Mouse (Mus musculus): ENCODE data around the gene Mical3. TPM values are rescaled to one million over a fixed set of nuclear protein-coding genes. Genes with fewer than 3 reads are reported as not detected.

Mical3 gene
- polyA plus RNA-seq, 1 experiment, result 42.4 TPM

Other genes with a start within 250 kb of the Mical3 start
- gene Bid, start 214.1 kb downstream of the Mical3 start, polyA plus RNA-seq (2012; ENCODE audit: insufficient read depth, insufficient read length, missing spikeins), result 1.7 and 2.0 TPM in 2 replicates
- gene Pex26, start 52.7 kb upstream of the Mical3 start, polyA plus RNA-seq (2012; ENCODE audit: insufficient read depth, insufficient read length, missing spikeins), result 3.9 and 4.1 TPM in 2 replicates
- gene Tuba8, start 79.7 kb upstream of the Mical3 start, polyA plus RNA-seq (2012; ENCODE audit: insufficient read depth, insufficient read length, missing spikeins), result 38.7 and 83.7 TPM in 2 replicates
- gene Usp18, start 114.9 kb upstream of the Mical3 start, polyA plus RNA-seq (2012; ENCODE audit: insufficient read depth, insufficient read length, missing spikeins), result 1.8 and 2.3 TPM in 2 replicates
- gene Slc6a13, start 169.2 kb upstream of the Mical3 start, polyA plus RNA-seq (2012; ENCODE audit: insufficient read depth, insufficient read length, missing spikeins), result 4.9 and 6.3 TPM in 2 replicates
- gene Slc6a12, start 212.1 kb upstream of the Mical3 start, polyA plus RNA-seq (2012; ENCODE audit: insufficient read depth, insufficient read length, missing spikeins), result 0.71 and 1.6 TPM in 2 replicates